Mouse (Mus musculus): ENCODE data around the gene Dennd1b.

DNA sequence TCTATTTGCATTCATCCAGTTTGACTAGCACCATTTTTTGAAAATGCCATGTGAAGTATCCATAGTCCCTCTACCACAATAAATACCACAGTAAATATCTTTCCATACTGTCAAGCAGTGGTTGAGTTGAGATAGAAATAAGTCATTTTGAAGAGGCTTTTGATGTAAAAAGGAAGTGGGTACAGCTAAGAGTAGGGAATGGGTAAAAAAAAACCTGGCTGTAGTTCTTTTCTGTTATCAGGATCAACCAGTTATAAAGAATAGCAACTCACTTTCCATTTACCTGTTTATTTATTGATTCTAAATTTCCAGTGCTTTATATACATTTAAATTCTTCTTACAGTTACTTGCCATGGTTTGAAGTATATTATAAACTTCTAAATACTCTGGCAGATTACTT is 89.8 kb downstream of the Dennd1b start:
- no peak for TF ChIP-seq CEBPB (IDR thresholded peaks at IDR 0.05; ENCODE audit: low read depth)
- TF ChIP-seq CTCF (IDR thresholded peaks at IDR 0.05; ENCODE audit: control insufficient read depth, insufficient read depth, insufficient read length) = no peak
- no peak for TF ChIP-seq USF1 (IDR thresholded peaks at IDR 0.05; ENCODE audit: low read depth)
